Mouse (Mus musculus): ENCODE data around the gene Tpm3.
A peak's percentile ranks its signal among the peaks of the same experiment; 100 is the strongest.

GRCm38 (mm10) chr3:90065553-90065952 lies 6.9 kb upstream of the Tpm3 start:
- no peak for TF ChIP-seq EP300 (IDR thresholded peaks at IDR 0.05; ENCODE audit: low read depth in 1 of 2, low read length in 2 of 2)
- TF ChIP-seq GATA1 (IDR thresholded peaks at IDR 0.05; ENCODE audit: low read depth, low read length): no peak
- no peak for TF ChIP-seq MAFK (IDR thresholded peaks at IDR 0.05; ENCODE audit: borderline replicate concordance, low read depth, low read length)
- peak; percentile 76 for TF ChIP-seq SMC3 (IDR thresholded peaks at IDR 0.05; ENCODE audit: low read depth, low read length)
- TF ChIP-seq CTCF (IDR thresholded peaks at IDR 0.05 in 2 of 3, conservative IDR thresholded peaks at IDR 0.05 in 1 of 3; ENCODE audit: control insufficient read depth in 1 of 3, insufficient read depth in 1 of 3, low read depth in 2 of 3, low read length in 3 of 3, poor library complexity in 1 of 3, severe bottlenecking in 1 of 3): peak; percentile 67 to 99 (median 85)
- TF ChIP-seq MXI1 (IDR thresholded peaks at IDR 0.05; ENCODE audit: low read depth, low read length): no peak
- no peak for TF ChIP-seq CHD2 (IDR thresholded peaks at IDR 0.05; ENCODE audit: low read length)
- TF ChIP-seq POLR2A (IDR thresholded peaks at IDR 0.05; ENCODE audit: control insufficient read depth in 1 of 2, insufficient read depth in 1 of 2, low read depth in 1 of 2, low read length in 2 of 2, poor library complexity in 1 of 2): no peak
- no peak for TF ChIP-seq HCFC1 (IDR thresholded peaks at IDR 0.05; ENCODE audit: low read depth, low read length)
- 0 out of 2 replicates have a peak, but pooled peaks have one; percentile 14 for TF ChIP-seq ZC3H11A (IDR thresholded peaks at IDR 0.05; ENCODE audit: low read depth, low read length)
